Mouse (Mus musculus) cerebellum, postnatal 36 days (tissue): ENCODE data around the gene Arhgap22.

Experiments used
- DNase-seq, 2 experiments: peaks; one replicate each; pipeline ENCODE4 v3.0.0; 2021 to 2022; ENCODE audit warnings: mixed read lengths in 2 of 2

Arhgap22 gene

GRCm38 (mm10) chr14:33215163-33215562 is 1.3 kb downstream of the Arhgap22 start:
- no peak for DNase-seq

- DNase-seq, result no peak
These were observed 2.8 kb downstream of the Arhgap22 start for GRCm38 (mm10) chr14:33216343-33217208.

GRCm38 (mm10) chr14:33225235-33225634 is 11.4 kb downstream of the Arhgap22 start:
- no peak for DNase-seq

DNA sequence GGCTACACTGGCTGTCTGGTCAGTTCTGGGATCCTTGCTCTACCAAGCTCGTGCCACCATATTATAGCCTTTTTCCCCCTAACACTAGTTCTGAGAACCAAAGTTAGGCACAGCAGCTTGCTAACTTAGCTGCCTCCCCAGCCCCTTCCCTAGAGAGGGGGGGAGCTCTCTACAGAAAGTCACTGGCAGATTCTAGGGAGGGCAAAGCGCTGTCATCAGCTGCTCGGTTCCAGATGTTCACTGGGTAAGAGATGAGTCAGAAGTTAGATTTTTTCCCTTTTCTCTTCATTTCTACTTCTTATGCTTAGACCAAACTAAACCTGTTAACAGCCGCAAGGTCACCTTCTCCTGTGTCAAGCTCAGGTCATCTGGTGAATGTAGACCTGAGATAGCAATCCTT is 16.8 kb downstream of the Arhgap22 start:
- DNase-seq, result no peak

GRCm38 (mm10) chr14:33231311-33231710 is 17.5 kb downstream of the Arhgap22 start:
- no peak for DNase-seq

GRCm38 (mm10) chr14:33232048-33232447 is 18.2 kb downstream of the Arhgap22 start:
- DNase-seq, result no peak

- no peak for DNase-seq
These were observed 21.8 kb downstream of the Arhgap22 start for GRCm38 (mm10) chr14:33235661-33236060.

DNA sequence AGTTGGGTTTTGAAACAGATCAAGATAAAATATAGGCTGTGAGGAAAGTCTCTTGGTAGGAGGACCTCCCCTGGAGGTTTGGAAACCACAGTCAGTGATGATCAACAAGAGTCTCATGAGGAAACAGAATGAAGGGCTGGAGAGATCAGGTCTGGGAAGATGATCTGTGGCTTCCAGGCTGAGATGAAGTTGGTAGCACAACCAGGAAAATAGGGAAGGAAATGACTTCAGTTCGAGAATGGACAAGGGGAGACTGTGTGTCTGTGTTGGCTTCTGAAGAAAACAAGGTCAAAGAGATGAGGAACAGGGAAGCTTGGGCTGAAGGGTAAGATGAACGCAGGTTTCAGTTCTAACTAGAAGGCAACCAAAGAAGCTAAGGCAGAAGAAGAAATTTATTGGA is 26.6 kb downstream of the Arhgap22 start:
- DNase-seq, result no peak

GRCm38 (mm10) chr14:33243261-33243660 is 29.4 kb downstream of the Arhgap22 start:
- no peak for DNase-seq

GRCm38 (mm10) chr14:33244519-33244918 is 30.7 kb downstream of the Arhgap22 start:
- DNase-seq, result no peak

GRCm38 (mm10) chr14:33244946-33245345 is 31.1 kb downstream of the Arhgap22 start:
- DNase-seq, result no peak

- peak; percentile 35 to 45 for DNase-seq
These were observed 32.6 kb downstream of the Arhgap22 start for GRCm38 (mm10) chr14:33246476-33246875.

DNA sequence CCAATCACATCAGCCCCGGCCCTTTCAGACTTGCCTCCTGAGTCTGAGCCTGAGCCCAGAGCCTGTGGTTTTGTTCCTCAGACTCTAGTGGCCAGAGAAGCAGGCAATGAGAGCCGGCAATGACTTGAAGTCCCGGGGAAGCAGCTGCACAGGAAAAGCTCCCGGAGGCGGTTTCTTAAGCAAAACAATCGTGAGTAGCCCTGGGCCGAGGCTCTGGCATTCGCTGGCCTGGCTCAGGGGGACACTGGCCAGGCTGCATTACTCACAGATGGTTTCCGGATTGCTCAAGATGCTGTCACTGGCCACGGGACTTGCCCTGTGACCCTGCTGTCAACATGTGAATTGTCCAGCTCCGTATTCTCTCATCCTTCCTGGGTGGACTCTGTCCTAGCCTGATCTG is 33.8 kb downstream of the Arhgap22 start:
- peak; percentile 9 to 16 for DNase-seq

GRCm38 (mm10) chr14:33248741-33249140 is 34.9 kb downstream of the Arhgap22 start:
- DNase-seq, result no peak

DNA sequence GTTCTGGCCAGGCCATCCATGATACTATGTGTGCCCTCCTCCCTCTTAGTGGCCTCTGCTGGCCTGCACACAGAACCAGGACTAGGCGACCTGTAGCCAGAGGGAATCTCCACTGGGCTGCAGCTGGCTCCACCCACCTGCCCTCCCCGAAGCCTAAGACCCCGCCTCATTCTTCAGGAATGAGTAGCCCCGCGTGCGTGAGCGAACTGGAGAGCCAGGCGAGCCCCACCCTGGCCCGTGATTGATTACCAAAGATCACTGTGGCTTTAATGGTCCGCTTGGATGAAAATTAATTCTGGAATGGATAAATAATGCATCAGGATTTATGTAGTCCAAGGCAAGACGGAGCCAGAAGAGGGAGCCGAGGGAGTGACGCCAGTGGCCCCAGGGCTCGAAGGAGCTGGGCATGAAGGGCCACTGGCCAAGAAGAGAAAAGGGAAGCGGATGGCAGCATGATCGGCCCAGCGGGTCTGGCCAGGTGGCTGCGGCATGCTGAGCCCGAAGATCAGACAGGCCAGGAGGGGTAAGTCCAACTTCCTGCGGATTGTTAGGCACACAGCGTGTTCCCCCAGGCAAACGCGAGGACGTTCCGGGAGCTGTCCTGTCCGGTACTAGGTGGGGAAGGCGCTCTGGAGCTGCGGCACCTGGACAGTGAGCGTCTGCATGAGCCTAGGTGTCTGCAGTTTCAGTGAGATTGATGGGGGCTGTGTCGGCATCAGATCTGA is 36.6 kb downstream of the Arhgap22 start:
- DNase-seq, result peak; percentile 43 to 46

DNA sequence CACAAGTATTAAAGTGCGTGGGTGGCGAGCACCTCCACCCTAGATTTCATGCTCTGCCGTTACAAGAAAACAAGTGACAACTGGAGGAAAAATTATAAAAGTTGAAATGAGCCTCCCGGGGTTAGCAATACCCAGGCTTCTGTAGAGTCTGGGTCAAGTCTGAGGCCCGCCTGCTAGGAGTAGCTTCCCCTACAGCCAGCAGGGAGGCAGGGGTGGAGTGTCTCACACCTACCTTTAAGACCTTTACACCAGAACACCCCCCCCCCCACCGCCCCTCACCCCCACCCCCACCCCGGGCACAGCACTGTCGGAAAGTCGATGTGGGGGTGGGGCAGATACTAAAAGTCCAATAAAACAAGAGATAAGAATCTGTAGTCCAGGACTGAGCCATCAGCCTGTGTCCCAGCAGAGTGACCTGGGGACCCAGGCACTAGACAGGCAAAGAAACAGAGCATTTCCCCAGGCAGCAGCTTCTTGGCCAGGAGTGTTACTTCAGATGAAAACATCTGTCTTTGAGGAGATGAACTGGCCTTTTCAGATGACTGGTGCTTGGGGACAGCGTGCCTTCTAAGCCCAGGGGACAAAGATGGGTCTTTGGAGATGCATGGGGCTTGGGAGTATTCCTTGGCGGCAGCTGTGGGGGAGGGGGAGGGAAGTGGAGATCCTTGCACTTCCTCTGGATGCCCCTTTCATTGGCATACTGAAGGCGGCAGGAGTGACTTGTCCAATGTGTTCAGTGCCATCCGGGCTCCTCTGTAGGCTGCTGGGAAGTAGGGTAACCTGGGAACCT is 37.3 kb downstream of the Arhgap22 start:
- no peak for DNase-seq

DNA sequence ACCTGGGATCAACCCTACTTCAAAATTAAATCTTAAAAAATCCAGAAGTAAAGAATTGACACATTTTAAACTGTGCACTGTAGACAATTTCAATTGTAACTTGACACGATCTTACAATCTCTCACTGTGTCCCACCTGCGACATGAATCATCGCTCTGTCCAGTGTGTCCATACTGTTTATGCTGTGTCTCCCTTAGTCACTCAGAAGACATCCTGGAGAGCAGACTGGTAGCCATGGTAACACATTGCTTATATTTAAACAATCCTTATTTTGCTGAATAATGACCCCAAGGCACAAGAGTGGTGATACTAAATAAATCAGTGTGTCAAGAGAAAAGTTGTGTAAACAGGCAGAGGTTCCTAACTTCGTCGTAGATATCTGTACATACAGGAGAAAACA is 44.4 kb downstream of the Arhgap22 start:
- no peak for DNase-seq

DNA sequence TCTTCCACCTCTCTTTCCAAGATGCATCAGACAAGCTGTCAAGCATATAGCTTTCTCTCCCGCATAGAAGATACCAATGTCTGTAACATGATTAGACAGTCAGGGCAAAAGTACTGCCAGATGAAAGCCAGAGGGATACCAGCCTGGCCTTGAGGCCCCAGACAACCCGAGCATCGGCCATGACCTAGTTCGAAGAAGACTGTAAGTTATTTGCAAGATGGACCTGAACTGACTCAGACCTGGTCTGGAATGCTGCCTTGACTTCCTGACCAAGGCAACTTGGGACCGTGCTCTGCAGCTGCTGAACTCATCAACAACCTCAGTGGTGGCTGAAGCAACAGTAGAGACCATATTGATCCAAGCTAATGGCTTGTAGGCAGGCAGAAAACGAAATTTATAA is 46.3 kb downstream of the Arhgap22 start:
- DNase-seq, result no peak

- DNase-seq, result no peak
These were observed 51.0 kb downstream of the Arhgap22 start for GRCm38 (mm10) chr14:33264795-33265194.

- no peak for DNase-seq
These were observed 62.4 kb downstream of the Arhgap22 start for GRCm38 (mm10) chr14:33276240-33276639.

- no peak for DNase-seq
These were observed 64.5 kb downstream of the Arhgap22 start for GRCm38 (mm10) chr14:33278374-33278773.

DNA sequence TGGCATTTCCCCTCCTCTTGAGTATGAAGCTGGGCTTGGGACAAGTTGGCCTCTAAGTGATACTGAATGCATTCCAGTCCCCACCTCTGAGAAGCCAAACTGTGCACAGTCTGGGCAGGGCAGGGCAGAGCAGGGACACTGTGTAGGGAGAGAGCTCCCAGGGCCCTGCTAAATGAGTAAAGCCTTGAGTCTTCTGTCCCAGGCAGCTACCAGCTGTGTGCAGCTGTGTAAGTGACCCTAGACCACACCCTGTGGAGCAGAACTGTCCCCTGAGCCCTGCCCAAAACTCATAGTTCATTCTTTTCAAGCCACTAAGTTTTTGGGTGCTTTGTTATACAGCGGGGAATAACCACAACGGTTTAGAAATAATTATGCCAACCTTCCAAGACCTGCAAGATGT is 67.1 kb downstream of the Arhgap22 start:
- DNase-seq, result no peak

GRCm38 (mm10) chr14:33282447-33282846 is 68.6 kb downstream of the Arhgap22 start:
- DNase-seq, result no peak
